Mouse (Mus musculus) layer of hippocampus, postnatal 14 days (tissue): ENCODE measurements around the gene Gnpat. TPM values are rescaled to one million over a fixed set of nuclear protein-coding genes. Genes with fewer than 3 reads are reported as not detected.
"Not testable (repeated sequence)": the region's sequence is repeated elsewhere in the genome, so short reads cannot be mapped to it uniquely, and the experiment has no call there.

ENCODE experiments used
- DNase-seq, 2 experiments: peaks; one replicate each; pipeline ENCODE4 v3.0.0; 2021 to 2022; ENCODE audit warnings: low spot score in 2 of 2, mixed read lengths in 1 of 2
- total RNA-seq, 2 experiments: library from RNA; stranded (reverse); gene quantifications; 2 replicates each; pipeline ENCODE4 v1.2.3; 2021

Gnpat gene
- total RNA-seq, 2 experiments from 2014 or later = 66.3 to 69.6 TPM

GRCm38 (mm10) chr8:124841775-124842174 is 21.1 kb upstream of the Gnpat start:
- DNase-seq = no peak

GRCm38 (mm10) chr8:124842929-124843328 is 19.9 kb upstream of the Gnpat start:
- not testable (repeated sequence) for DNase-seq

GRCm38 (mm10) chr8:124845131-124845530 is 17.7 kb upstream of the Gnpat start:
- no peak for DNase-seq

GRCm38 (mm10) chr8:124845573-124845972 is 17.3 kb upstream of the Gnpat start:
- DNase-seq = no peak

- DNase-seq = no peak
Measured at GRCm38 (mm10) chr8:124853511-124853910, 9.3 kb upstream of the Gnpat start.

- no peak for DNase-seq
Measured at GRCm38 (mm10) chr8:124859466-124859865, 3.4 kb upstream of the Gnpat start.

GRCm38 (mm10) chr8:124860188-124860587 is 2.6 kb upstream of the Gnpat start:
- no peak for DNase-seq

GRCm38 (mm10) chr8:124863163-124863677 is 387 bp downstream of the Gnpat start:
- no peak for DNase-seq

- DNase-seq = no peak
Measured at GRCm38 (mm10) chr8:124863729-124864128, 896 bp downstream of the Gnpat start.

GRCm38 (mm10) chr8:124866669-124867068 is 3.8 kb downstream of the Gnpat start:
- no peak for DNase-seq

GRCm38 (mm10) chr8:124867126-124867525 is 4.3 kb downstream of the Gnpat start:
- DNase-seq = no peak

- no peak for DNase-seq
Measured at GRCm38 (mm10) chr8:124869708-124870107, 6.9 kb downstream of the Gnpat start.

GRCm38 (mm10) chr8:124871474-124871873 is 8.6 kb downstream of the Gnpat start:
- no peak for DNase-seq

GRCm38 (mm10) chr8:124872081-124872480 is 9.2 kb downstream of the Gnpat start:
- DNase-seq = no peak

- DNase-seq = no peak
Measured at GRCm38 (mm10) chr8:124872690-124873089, 9.9 kb downstream of the Gnpat start.

GRCm38 (mm10) chr8:124878141-124878540 is 15.3 kb downstream of the Gnpat start:
- no peak for DNase-seq

GRCm38 (mm10) chr8:124878946-124879526 is 16.2 kb downstream of the Gnpat start:
- DNase-seq = no peak

GRCm38 (mm10) chr8:124888385-124888784 is 25.6 kb downstream of the Gnpat start:
- no peak for DNase-seq

- DNase-seq = no peak
Measured at GRCm38 (mm10) chr8:124892596-124892995, 29.8 kb downstream of the Gnpat start.

- no peak for DNase-seq
Measured at GRCm38 (mm10) chr8:124896010-124896631, 33.3 kb downstream of the Gnpat start.

GRCm38 (mm10) chr8:124896632-124897385 is 34.0 kb downstream of the Gnpat start:
- peak; percentile 68 to 71 for DNase-seq
